Mouse (Mus musculus): ENCODE results near the gene Plce1. TPM values are rescaled to one million over a fixed set of nuclear protein-coding genes. Genes with fewer than 3 reads are reported as not detected.

Plce1 gene
- polyA plus RNA-seq, 1 experiment: not detected

GRCm38 (mm10) chr19:38778805-38779204 is 297.9 kb downstream of the Plce1 start:
- Histone ChIP-seq H3K4me1 (ENCODE audit: control insufficient read depth, insufficient read depth, low read length) (no peaks in the 10 kb centered on the region), H3K27ac (ENCODE audit: insufficient read depth, low read depth, low read length) (no peak overlapping the region), H3K4me3 (ENCODE audit: insufficient read depth, low read length) (no peak overlapping the region)
- no peak for TF ChIP-seq POLR2A (IDR thresholded peaks at IDR 0.05; ENCODE audit: borderline replicate concordance, low read depth, low read length)
- no peak for TF ChIP-seq CTCF (IDR thresholded peaks at IDR 0.05; ENCODE audit: low read depth, low read length)

GRCm38 (mm10) chr19:38783542-38783941 is 302.6 kb downstream of the Plce1 start:
- Histone ChIP-seq H3K4me3 (ENCODE audit: insufficient read depth, low read length) (no peak overlapping the region), H3K27ac (ENCODE audit: insufficient read depth, low read depth, low read length) (no peak overlapping the region), H3K4me1 (ENCODE audit: control insufficient read depth, insufficient read depth, low read length) (no peaks in the 10 kb centered on the region)
- no peak for TF ChIP-seq POLR2A (IDR thresholded peaks at IDR 0.05; ENCODE audit: borderline replicate concordance, low read depth, low read length)
- TF ChIP-seq CTCF (IDR thresholded peaks at IDR 0.05; ENCODE audit: low read depth, low read length): no peak

- Histone ChIP-seq H3K27ac (ENCODE audit: insufficient read depth, low read depth, low read length) (no peak overlapping the region), H3K4me3 (ENCODE audit: insufficient read depth, low read length) (no peak overlapping the region), H3K4me1 (ENCODE audit: control insufficient read depth, insufficient read depth, low read length) (no peaks in the 10 kb centered on the region)
- TF ChIP-seq CTCF (IDR thresholded peaks at IDR 0.05; ENCODE audit: low read depth, low read length) (no peak), POLR2A (IDR thresholded peaks at IDR 0.05; ENCODE audit: borderline replicate concordance, low read depth, low read length) (no peak)
Observed at GRCm38 (mm10) chr19:38787756-38788155, 306.8 kb downstream of the Plce1 start.

- TF ChIP-seq POLR2A (IDR thresholded peaks at IDR 0.05; ENCODE audit: borderline replicate concordance, low read depth, low read length) (no peak), CTCF (IDR thresholded peaks at IDR 0.05; ENCODE audit: low read depth, low read length) (no peak)
- no peak overlapping the region for H3K4me3 ChIP-seq (ENCODE audit: insufficient read depth, low read length)
- no peaks in the 10 kb centered on the region for H3K4me1 ChIP-seq (ENCODE audit: control insufficient read depth, insufficient read depth, low read length)
- H3K27ac ChIP-seq (ENCODE audit: insufficient read depth, low read depth, low read length): no peak overlapping the region
Observed at GRCm38 (mm10) chr19:38793563-38794045, 312.7 kb downstream of the Plce1 start.

DNA sequence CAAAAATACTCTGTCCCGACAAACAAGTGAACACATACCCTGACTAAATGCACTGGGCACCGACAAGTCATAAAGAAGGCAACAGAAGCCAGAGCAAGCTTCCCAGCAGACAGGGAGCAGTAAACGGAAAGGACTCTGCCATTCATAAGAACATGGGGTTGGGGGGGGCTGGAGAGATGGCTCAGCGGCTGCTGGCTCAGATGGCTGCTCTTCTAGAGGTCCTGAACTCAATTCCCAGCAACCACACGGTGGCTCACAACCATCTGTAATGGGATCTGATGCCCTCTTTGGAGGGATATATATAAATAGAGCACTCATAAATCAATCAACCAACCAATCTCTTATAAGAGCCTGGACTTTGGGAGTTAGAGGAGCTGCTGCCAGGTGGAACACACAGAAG is 315.6 kb downstream of the Plce1 start:
- TF ChIP-seq CTCF (IDR thresholded peaks at IDR 0.05; ENCODE audit: low read depth, low read length) (no peak), POLR2A (IDR thresholded peaks at IDR 0.05; ENCODE audit: borderline replicate concordance, low read depth, low read length) (no peak)
- Histone ChIP-seq H3K4me3 (ENCODE audit: insufficient read depth, low read length) (no peak overlapping the region), H3K4me1 (ENCODE audit: control insufficient read depth, insufficient read depth, low read length) (no peaks in the 10 kb centered on the region), H3K27ac (ENCODE audit: insufficient read depth, low read depth, low read length) (no peak overlapping the region)

GRCm38 (mm10) chr19:38798291-38798690 is 317.4 kb downstream of the Plce1 start:
- Histone ChIP-seq H3K27ac (ENCODE audit: insufficient read depth, low read depth, low read length) (no peak overlapping the region), H3K4me1 (ENCODE audit: control insufficient read depth, insufficient read depth, low read length) (no peaks in the 10 kb centered on the region), H3K4me3 (ENCODE audit: insufficient read depth, low read length) (no peak overlapping the region)
- TF ChIP-seq POLR2A (IDR thresholded peaks at IDR 0.05; ENCODE audit: borderline replicate concordance, low read depth, low read length): no peak
- no peak for TF ChIP-seq CTCF (IDR thresholded peaks at IDR 0.05; ENCODE audit: low read depth, low read length)

GRCm38 (mm10) chr19:38798801-38799200 is 317.9 kb downstream of the Plce1 start:
- H3K4me1 ChIP-seq (ENCODE audit: control insufficient read depth, insufficient read depth, low read length): no peaks in the 10 kb centered on the region
- TF ChIP-seq CTCF (IDR thresholded peaks at IDR 0.05; ENCODE audit: low read depth, low read length) (no peak), POLR2A (IDR thresholded peaks at IDR 0.05; ENCODE audit: borderline replicate concordance, low read depth, low read length) (no peak)
- no peak overlapping the region for H3K27ac ChIP-seq (ENCODE audit: insufficient read depth, low read depth, low read length)
- H3K4me3 ChIP-seq (ENCODE audit: insufficient read depth, low read length): no peak overlapping the region

- TF ChIP-seq CTCF (IDR thresholded peaks at IDR 0.05; ENCODE audit: low read depth, low read length): no peak
- TF ChIP-seq POLR2A (IDR thresholded peaks at IDR 0.05; ENCODE audit: borderline replicate concordance, low read depth, low read length): no peak
- H3K4me3 ChIP-seq (ENCODE audit: insufficient read depth, low read length): peak overlapping the region; percentile 79
- H3K4me1 ChIP-seq (ENCODE audit: control insufficient read depth, insufficient read depth, low read length): peaks cover 5% of the 10 kb centered on the region
- no peak overlapping the region for H3K27ac ChIP-seq (ENCODE audit: insufficient read depth, low read depth, low read length)
Observed at GRCm38 (mm10) chr19:38818191-38818590, 337.3 kb downstream of the Plce1 start.

- H3K4me3 ChIP-seq (ENCODE audit: insufficient read depth, low read length): peak within 1 kb of the TSS; percentile 79
- peaks cover 5% of the 10 kb centered on the region for H3K4me1 ChIP-seq (ENCODE audit: control insufficient read depth, insufficient read depth, low read length)
- TF ChIP-seq CTCF (IDR thresholded peaks at IDR 0.05; ENCODE audit: low read depth, low read length) (peak; percentile 77), POLR2A (IDR thresholded peaks at IDR 0.05; ENCODE audit: borderline replicate concordance, low read depth, low read length) (no peak)
- peak within 1 kb of the TSS; percentile 14; the same call in 1 of the 2 replicates for H3K27ac ChIP-seq (ENCODE audit: insufficient read depth, low read depth, low read length)
Observed at GRCm38 (mm10) chr19:38818766-38819426, 338.0 kb downstream of the Plce1 start, which contains the start of gene Noc3l. Noc3l (minus strand) TSS chr19:38819237.

GRCm38 (mm10) chr19:38819427-38819802 is 338.5 kb downstream of the Plce1 start:
- H3K4me1 ChIP-seq (ENCODE audit: control insufficient read depth, insufficient read depth, low read length): peaks cover 5% of the 10 kb centered on the region
- peak overlapping the region; percentile 79 for H3K4me3 ChIP-seq (ENCODE audit: insufficient read depth, low read length)
- no peak overlapping the region for H3K27ac ChIP-seq (ENCODE audit: insufficient read depth, low read depth, low read length)
- TF ChIP-seq CTCF (IDR thresholded peaks at IDR 0.05; ENCODE audit: low read depth, low read length): no peak
- TF ChIP-seq POLR2A (IDR thresholded peaks at IDR 0.05; ENCODE audit: borderline replicate concordance, low read depth, low read length): no peak
